Mouse (Mus musculus): ENCODE results near the gene Msx1. TPM values are rescaled to one million over a fixed set of nuclear protein-coding genes. Genes with fewer than 3 reads are reported as not detected.

Gene Msx1
- total RNA-seq, 1 experiment from 2014 or later: 1.3 TPM

GRCm38 (mm10) chr5:37796751-37797150 is 27.6 kb downstream of the Msx1 start:
- no peak for DNase-seq

DNA sequence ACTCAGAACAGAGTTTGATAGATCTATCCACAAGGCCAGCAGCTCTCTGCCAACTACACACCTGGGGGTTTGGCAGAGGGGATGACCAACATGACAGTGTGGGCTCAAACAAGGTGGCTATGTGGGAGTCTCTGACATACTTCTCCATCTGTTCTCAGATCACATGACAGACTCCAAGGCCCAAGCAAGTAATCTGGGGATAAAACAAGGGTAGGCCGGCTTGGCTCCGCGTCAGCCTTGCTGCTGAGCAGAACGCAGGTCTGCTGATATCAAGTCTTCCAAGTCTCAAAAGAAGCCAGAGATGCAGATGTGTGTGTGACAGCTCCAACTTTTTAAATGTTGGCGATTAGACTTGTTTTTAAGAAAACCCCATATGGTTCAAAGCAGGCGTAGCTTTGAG is 28.7 kb downstream of the Msx1 start:
- no peak for DNase-seq

- DNase-seq: no peak
These were observed 32.2 kb downstream of the Msx1 start for GRCm38 (mm10) chr5:37792154-37792553.

DNA sequence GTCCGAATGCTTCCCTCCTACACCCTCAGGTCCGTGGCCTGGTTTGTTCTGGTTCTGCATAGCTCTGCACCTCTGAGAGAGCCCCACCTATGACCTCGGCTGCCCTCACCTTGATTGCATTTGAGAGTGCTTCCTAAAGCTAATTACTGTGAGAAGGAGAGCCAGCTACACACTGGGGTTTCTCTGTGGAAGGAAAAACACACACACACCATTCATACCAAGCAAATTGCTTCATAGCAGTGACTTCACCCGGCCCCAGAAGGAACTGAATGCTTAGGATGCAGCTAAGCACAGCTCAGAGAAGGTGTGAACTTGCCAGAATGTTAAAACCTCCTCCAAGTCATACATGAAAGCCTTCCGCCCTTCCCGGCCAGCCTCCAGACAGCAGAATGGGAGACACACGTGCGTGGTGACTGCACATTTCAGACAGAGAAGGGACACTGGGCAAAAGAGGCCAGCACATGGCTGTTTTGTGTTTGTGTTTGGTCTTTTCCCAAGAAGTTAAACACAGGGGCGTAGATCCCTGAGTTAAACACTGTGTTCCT is 39.5 kb downstream of the Msx1 start:
- DNase-seq: no peak

- no peak for DNase-seq
These were observed 41.1 kb downstream of the Msx1 start for GRCm38 (mm10) chr5:37783306-37783705.

GRCm38 (mm10) chr5:37775681-37776080 is 48.7 kb downstream of the Msx1 start:
- DNase-seq: no peak

- no peak for DNase-seq
These were observed 50.4 kb downstream of the Msx1 start for GRCm38 (mm10) chr5:37774011-37774410.

DNA sequence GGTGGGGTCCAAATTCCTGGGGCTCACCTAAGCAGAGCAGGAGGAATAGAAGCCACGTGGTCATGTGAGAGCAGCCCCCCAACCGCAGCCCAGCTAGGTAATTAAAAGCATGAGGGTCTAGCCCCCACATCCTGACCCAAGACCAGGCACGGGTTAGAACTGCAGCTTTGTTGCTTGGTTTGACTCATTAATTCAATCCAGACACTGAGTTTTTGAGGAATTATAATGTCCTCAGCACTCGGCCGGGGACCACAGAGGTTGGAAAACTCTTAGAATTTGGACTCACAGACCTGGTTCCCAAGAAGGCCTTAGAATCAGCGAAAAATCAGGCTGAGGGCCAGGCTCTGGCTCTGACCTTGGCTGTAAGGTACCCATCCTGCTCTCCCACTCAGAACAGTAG is 53.5 kb downstream of the Msx1 start:
- DNase-seq: no peak

Other genes starting within 250 kb of the Msx1 start
- 0.33 and 0.36 TPM in 2 replicates for gene Stk32b, start 107.4 kb downstream of the Msx1 start, total RNA-seq (2021)
- 1.00 and 1.2 TPM in 2 replicates for gene Cytl1, start 89.1 kb downstream of the Msx1 start, total RNA-seq (2021)
- gene Stx18, start 214.2 kb upstream of the Msx1 start, total RNA-seq (2021): 30.4 and 32.7 TPM in 2 replicates

Data from adrenal gland, postnatal 25 days (tissue).